Mouse (Mus musculus) liver, adult 2 months (tissue): ENCODE data around the gene Ophn1.

Experiments
- CTCF ChIP-seq: fragments of 200-500 bp; IDR thresholded peaks from 2 replicates; pipeline ENCODE4 v1.5.1; 2011; ENCODE audit warnings: low read depth, low read length, control low read depth
- POLR2A ChIP-seq: fragments of 200-500 bp; IDR thresholded peaks from 2 replicates; pipeline ENCODE4 v1.6.1; 2011; ENCODE audit warnings: low read length, control low read depth; ENCODE audit not compliant: insufficient read depth; ENCODE audit errors: extremely low read depth

- TF ChIP-seq POLR2A (no peak), CTCF (no peak)
These were observed 272.0 kb downstream of the Ophn1 start for GRCm38 (mm10) chrX:98618865-98619264.
